Mouse (Mus musculus) liver, adult 2 months (tissue): ENCODE measurements around the gene Maml3.

Experiments
- CTCF ChIP-seq: fragments of 200-500 bp; IDR thresholded peaks from 2 replicates; pipeline ENCODE4 v1.5.1; 2011; ENCODE audit warnings: low read depth, low read length, control low read depth
- POLR2A ChIP-seq: fragments of 200-500 bp; IDR thresholded peaks from 2 replicates; pipeline ENCODE4 v1.6.1; 2011; ENCODE audit warnings: low read length, control low read depth; ENCODE audit not compliant: insufficient read depth; ENCODE audit errors: extremely low read depth

DNA sequence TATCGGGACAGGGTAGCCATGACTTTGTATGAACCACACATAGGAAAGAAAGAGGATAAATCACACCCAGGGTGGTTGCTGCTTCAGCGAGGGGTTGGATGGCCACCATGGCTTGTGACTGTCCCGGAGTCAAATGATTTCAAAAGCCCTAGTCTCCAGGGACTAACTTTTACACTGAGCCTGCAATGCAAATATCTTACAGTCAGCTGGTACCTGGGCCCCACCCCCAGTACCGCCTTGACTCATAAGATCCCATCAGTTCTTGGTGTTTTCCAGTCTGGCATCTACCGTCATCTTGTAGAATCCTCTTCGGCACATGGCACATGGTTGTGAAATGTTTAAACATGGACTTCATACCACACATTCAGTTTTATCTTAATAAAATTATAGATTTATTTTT lies 419.3 kb downstream of the Maml3 start:
- no peak for TF ChIP-seq CTCF
- no peak for TF ChIP-seq POLR2A
